Mouse (Mus musculus): Measurements from ENCODE around the gene Coro1c. TPM values are rescaled to one million over a fixed set of nuclear protein-coding genes. Genes with fewer than 3 reads are reported as not detected.

Gene Coro1c
- polyA plus RNA-seq, 1 experiment, result 194 TPM

- Histone ChIP-seq H3K4me1 (ENCODE audit: control insufficient read depth, insufficient read depth, low read length) (peaks cover 43% of the 10 kb centered on the region), H3K27ac (ENCODE audit: insufficient read depth, low read depth, low read length) (peak overlapping the region; percentile 78), H3K4me3 (ENCODE audit: insufficient read depth, low read length) (peak overlapping the region; percentile 64)
- no peak for TF ChIP-seq CTCF (IDR thresholded peaks at IDR 0.05; ENCODE audit: low read depth, low read length)
Measured at GRCm38 (mm10) chr5:113907786-113908567, 581 bp downstream of the Coro1c start.

GRCm38 (mm10) chr5:113906958-113907735, 1.4 kb downstream of the Coro1c start:
- Histone ChIP-seq H3K4me3 (ENCODE audit: insufficient read depth, low read length) (peak overlapping the region; percentile 64), H3K27ac (ENCODE audit: insufficient read depth, low read depth, low read length) (peak overlapping the region; percentile 78), H3K4me1 (ENCODE audit: control insufficient read depth, insufficient read depth, low read length) (peaks cover 51% of the 10 kb centered on the region)
- no peak for TF ChIP-seq POLR2A (IDR thresholded peaks at IDR 0.05; ENCODE audit: borderline replicate concordance, low read depth, low read length)
- TF ChIP-seq CTCF (IDR thresholded peaks at IDR 0.05; ENCODE audit: low read depth, low read length), result no peak

GRCm38 (mm10) chr5:113904987-113905386, 3.6 kb downstream of the Coro1c start:
- Histone ChIP-seq H3K4me3 (ENCODE audit: insufficient read depth, low read length) (no peak overlapping the region), H3K4me1 (ENCODE audit: control insufficient read depth, insufficient read depth, low read length) (peaks cover 56% of the 10 kb centered on the region), H3K27ac (ENCODE audit: insufficient read depth, low read depth, low read length) (no peak overlapping the region)
- TF ChIP-seq CTCF (IDR thresholded peaks at IDR 0.05; ENCODE audit: low read depth, low read length) (no peak), POLR2A (IDR thresholded peaks at IDR 0.05; ENCODE audit: borderline replicate concordance, low read depth, low read length) (no peak)

GRCm38 (mm10) chr5:113902983-113903382, 5.6 kb downstream of the Coro1c start:
- TF ChIP-seq POLR2A (IDR thresholded peaks at IDR 0.05; ENCODE audit: borderline replicate concordance, low read depth, low read length), result no peak
- TF ChIP-seq CTCF (IDR thresholded peaks at IDR 0.05; ENCODE audit: low read depth, low read length), result no peak
- H3K4me3 ChIP-seq (ENCODE audit: insufficient read depth, low read length), result no peak overlapping the region
- peaks cover 62% of the 10 kb centered on the region for H3K4me1 ChIP-seq (ENCODE audit: control insufficient read depth, insufficient read depth, low read length)
- no peak overlapping the region for H3K27ac ChIP-seq (ENCODE audit: insufficient read depth, low read depth, low read length)

GRCm38 (mm10) chr5:113902017-113902416, 6.5 kb downstream of the Coro1c start:
- H3K4me3 ChIP-seq (ENCODE audit: insufficient read depth, low read length), result no peak overlapping the region
- peaks cover 67% of the 10 kb centered on the region for H3K4me1 ChIP-seq (ENCODE audit: control insufficient read depth, insufficient read depth, low read length)
- no peak overlapping the region for H3K27ac ChIP-seq (ENCODE audit: insufficient read depth, low read depth, low read length)
- TF ChIP-seq POLR2A (IDR thresholded peaks at IDR 0.05; ENCODE audit: borderline replicate concordance, low read depth, low read length) (no peak), CTCF (IDR thresholded peaks at IDR 0.05; ENCODE audit: low read depth, low read length) (no peak)

- TF ChIP-seq CTCF (IDR thresholded peaks at IDR 0.05; ENCODE audit: low read depth, low read length) (no peak), POLR2A (IDR thresholded peaks at IDR 0.05; ENCODE audit: borderline replicate concordance, low read depth, low read length) (no peak)
- H3K4me1 ChIP-seq (ENCODE audit: control insufficient read depth, insufficient read depth, low read length), result peaks cover 66% of the 10 kb centered on the region
- H3K27ac ChIP-seq (ENCODE audit: insufficient read depth, low read depth, low read length), result no peak overlapping the region
- no peak overlapping the region for H3K4me3 ChIP-seq (ENCODE audit: insufficient read depth, low read length)
Measured at GRCm38 (mm10) chr5:113901074-113901571, 7.4 kb downstream of the Coro1c start.

DNA sequence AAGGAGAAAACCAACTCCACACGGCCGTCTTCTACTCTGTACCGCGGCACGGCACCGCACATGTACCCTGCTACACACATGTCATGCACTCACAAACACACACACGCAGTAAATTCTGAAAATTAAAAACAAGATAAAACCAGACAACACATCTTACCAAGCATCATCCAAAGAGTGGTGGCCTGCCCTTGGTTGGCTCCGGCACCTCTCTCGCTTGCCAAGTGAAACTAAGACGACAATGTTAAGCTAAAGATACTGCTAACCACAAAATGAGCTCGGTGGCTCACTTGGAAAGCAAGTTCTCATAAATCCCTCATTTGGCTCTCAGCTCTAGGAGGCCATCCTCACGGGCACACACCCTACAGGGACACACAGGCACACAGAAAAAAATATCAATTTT, 9.0 kb downstream of the Coro1c start:
- Histone ChIP-seq H3K4me3 (ENCODE audit: insufficient read depth, low read length) (no peak overlapping the region), H3K4me1 (ENCODE audit: control insufficient read depth, insufficient read depth, low read length) (peaks cover 62% of the 10 kb centered on the region), H3K27ac (ENCODE audit: insufficient read depth, low read depth, low read length) (no peak overlapping the region)
- TF ChIP-seq POLR2A (IDR thresholded peaks at IDR 0.05; ENCODE audit: borderline replicate concordance, low read depth, low read length) (no peak), CTCF (IDR thresholded peaks at IDR 0.05; ENCODE audit: low read depth, low read length) (no peak)

GRCm38 (mm10) chr5:113892005-113892404, 16.6 kb downstream of the Coro1c start:
- peaks cover 10% of the 10 kb centered on the region for H3K4me1 ChIP-seq (ENCODE audit: control insufficient read depth, insufficient read depth, low read length)
- TF ChIP-seq CTCF (IDR thresholded peaks at IDR 0.05; ENCODE audit: low read depth, low read length), result no peak
- TF ChIP-seq POLR2A (IDR thresholded peaks at IDR 0.05; ENCODE audit: borderline replicate concordance, low read depth, low read length), result no peak
- no peak overlapping the region for H3K4me3 ChIP-seq (ENCODE audit: insufficient read depth, low read length)
- no peak overlapping the region for H3K27ac ChIP-seq (ENCODE audit: insufficient read depth, low read depth, low read length)

GRCm38 (mm10) chr5:113890874-113891273, 17.7 kb downstream of the Coro1c start:
- H3K4me1 ChIP-seq (ENCODE audit: control insufficient read depth, insufficient read depth, low read length), result peaks cover 3% of the 10 kb centered on the region

GRCm38 (mm10) chr5:113889912-113890311, 18.6 kb downstream of the Coro1c start:
- H3K4me3 ChIP-seq (ENCODE audit: insufficient read depth, low read length), result no peak overlapping the region
- TF ChIP-seq POLR2A (IDR thresholded peaks at IDR 0.05; ENCODE audit: borderline replicate concordance, low read depth, low read length) (no peak), CTCF (IDR thresholded peaks at IDR 0.05; ENCODE audit: low read depth, low read length) (no peak)
- no peak overlapping the region for H3K27ac ChIP-seq (ENCODE audit: insufficient read depth, low read depth, low read length)
- H3K4me1 ChIP-seq (ENCODE audit: control insufficient read depth, insufficient read depth, low read length), result peaks cover 5% of the 10 kb centered on the region

More at GRCm38 (mm10) chr5:113890874-113891273, 17.7 kb downstream of the Coro1c start:
- no peak for TF ChIP-seq CTCF (IDR thresholded peaks at IDR 0.05; ENCODE audit: low read depth, low read length)
- Histone ChIP-seq H3K4me3 (ENCODE audit: insufficient read depth, low read length) (no peak overlapping the region), H3K27ac (ENCODE audit: insufficient read depth, low read depth, low read length) (no peak overlapping the region)

Data from bone marrow macrophage, adult 2 months (primary cell).